Mouse (Mus musculus): ENCODE results near the gene Ccdc84.

DNA sequence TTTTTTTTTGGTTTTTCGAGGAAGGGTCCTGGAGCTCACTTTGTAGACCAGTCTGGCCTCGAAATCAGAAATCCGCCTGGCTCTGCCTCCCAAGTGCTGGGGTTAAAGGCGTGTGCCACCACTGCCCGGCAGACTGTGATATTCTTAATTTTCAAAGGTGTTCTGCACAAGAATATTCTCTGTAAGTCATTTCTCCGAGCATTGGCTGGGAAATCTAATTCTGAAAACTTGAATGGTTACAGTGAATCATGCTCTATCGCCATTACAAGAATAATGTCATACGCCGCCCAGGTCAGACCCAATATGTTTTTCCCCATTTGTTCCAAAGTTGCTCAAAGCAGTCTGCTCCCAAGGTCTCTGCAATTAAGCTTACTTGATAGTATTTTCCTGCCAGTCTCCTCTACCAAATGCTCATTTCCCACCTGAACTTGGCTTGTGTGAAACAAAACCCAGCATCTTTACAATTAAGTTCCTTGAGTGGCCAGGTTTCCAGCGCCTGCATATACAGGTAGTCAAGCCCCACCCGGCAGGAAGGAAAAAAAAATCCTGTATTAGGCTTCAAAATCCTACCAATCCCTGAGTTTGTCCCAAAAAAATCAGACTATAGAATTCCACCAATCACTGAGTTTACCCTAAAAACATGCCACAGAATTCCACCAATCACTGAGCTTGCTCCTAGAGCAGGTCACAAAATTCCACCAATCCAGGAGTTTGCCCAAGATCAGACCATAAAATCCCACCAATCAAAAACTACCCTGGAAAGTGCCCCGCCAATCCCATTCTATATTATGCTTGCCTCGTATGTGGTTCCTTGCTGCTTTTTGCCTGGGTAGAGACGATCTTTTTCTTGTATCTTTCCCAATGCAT is at the start of gene Ccdc84:
- TF ChIP-seq GATA1 (IDR thresholded peaks at IDR 0.05; ENCODE audit: low read length) = no peak
- no peak for TF ChIP-seq TAL1 (IDR thresholded peaks at IDR 0.05; ENCODE audit: low read length)

All from erythroblast, embryonic 14.5 days (primary cell).